Mouse (Mus musculus) G1E-ER4 (cell line): ENCODE data around the gene Gapdh. TPM values are rescaled to one million over a fixed set of nuclear protein-coding genes. Genes with fewer than 3 reads are reported as not detected.

Experiments used
- GATA1 ChIP-seq: IDR thresholded peaks from one replicate; pipeline ENCODE4 v1.8.0; 2012; ENCODE audit warnings: low read length, inconsistent platforms
- polyA plus RNA-seq: library from polyadenylated mRNA; stranded (reverse); fragments of >175 nt; gene quantifications from 2 replicates; pipeline ENCODE4 v1.2.3, GENCODE M21; 2012

Gapdh gene
- polyA plus RNA-seq, 1 experiment: 12,939 TPM

- no peak for TF ChIP-seq GATA1
Observed at GRCm38 (mm10) chr6:125158944-125159492, 7.2 kb downstream of the Gapdh start.

DNA sequence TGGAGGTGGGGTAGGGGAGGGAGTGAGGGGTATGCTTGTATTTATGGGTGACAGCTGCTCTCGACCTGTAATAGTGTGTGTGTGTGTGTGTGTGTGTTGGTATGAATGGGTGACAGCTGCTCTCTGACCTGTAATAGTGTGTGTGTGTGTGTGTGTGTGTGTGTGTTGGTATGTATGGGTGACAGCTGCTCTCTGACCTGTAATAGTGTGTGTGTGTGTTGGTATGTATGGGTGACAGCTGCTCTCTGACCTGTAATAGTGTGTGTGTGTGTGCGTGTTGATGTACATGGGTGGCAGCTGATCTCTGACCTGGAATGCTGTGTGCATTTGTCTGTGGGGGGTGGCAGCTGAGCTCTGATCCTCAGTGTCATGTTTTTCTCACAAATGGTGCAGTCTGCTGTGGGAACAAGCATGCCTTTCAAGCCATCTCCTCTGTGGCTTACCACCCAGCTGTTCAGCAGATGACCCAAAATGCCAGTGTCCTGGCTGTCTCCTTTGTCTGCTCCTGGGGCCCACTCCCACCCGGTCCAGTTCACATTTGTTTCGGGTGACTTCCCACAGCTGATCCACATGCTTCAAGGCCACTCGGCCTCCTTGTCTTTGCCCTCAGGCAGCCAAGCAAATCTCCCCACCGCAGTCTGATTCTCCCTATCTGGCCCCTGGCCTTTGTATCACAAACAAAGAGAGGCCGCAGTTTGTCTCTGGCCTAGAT lies 9.2 kb downstream of the Gapdh start:
- TF ChIP-seq GATA1: no peak

DNA sequence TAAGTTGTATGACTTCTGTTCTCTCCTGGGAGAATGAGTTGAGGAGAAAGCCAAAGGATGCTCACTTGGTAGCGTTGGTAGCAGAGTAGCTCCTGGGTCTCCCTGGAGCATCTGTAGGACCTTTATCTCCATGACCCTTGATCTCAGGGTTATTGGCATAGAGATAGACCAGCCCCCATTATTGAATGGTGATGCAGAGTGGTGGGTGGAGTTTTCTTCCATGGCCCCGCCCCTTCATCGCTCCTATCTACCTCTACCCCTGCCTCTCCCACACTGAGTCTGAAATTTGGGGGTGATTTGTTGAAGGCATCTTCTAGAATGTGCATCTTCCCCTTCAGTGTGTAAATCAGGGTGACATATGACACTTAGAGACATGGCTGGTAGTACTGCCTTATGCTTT lies 9.8 kb downstream of the Gapdh start:
- no peak for TF ChIP-seq GATA1

DNA sequence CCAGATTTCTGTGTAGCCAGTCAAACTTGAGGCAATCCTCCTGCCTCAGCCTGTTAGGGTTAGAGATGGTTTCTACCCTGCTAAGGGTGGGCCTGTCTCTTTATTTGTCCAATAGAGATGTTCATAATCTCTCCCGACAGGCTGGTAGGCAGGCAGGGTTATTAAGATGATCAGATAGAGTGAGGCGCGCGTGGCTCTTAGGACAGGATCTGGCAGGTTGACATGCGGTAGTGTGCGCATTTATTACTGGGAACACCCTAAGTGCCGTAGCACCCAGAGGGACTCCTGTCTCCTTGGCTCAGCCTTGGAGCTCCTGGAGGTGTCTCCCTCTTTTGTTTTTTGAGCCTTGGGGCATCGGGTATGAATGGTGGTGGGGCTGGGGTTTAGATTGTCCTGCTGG lies 11.0 kb downstream of the Gapdh start:
- no peak for TF ChIP-seq GATA1

DNA sequence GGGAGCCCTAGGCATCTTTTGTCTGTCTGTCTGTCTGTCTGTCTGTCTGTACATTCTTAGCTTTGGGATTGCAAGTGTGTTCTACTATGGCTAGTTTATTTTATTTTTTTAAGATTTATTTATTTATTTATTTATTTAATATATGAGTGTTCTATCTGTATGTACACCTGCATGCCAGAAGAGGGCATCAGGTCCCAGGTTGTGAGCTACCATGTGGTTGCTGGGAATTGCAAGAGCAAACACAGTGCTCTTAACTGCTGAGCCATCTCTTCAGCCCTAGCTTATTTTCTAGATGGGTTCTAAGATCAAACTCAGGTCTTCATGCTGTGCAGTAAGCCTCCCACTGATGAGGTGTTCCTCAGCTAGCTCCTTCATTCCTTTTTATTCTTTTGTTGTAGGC lies 11.7 kb downstream of the Gapdh start:
- no peak for TF ChIP-seq GATA1

- no peak for TF ChIP-seq GATA1
Observed at GRCm38 (mm10) chr6:125153682-125154081, 12.6 kb downstream of the Gapdh start.

DNA sequence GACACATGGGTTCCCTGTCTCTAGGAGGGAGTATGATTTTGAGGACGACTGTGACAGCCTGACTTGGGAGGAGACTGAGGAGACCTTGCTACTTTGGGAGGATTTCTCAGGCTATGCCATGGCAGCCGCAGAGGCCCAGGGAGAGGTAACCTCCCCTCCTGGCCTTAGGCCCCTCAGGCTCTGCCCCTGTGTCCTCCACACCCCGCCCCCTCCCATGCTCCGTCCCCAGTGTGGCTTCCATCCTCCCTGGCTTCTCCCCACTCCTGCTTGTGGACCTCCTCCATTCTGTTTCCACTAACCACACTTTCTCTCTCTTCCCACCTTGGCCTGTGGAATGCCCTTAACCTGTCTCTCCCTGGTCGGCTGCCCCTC lies 13.3 kb downstream of the Gapdh start:
- no peak for TF ChIP-seq GATA1

- TF ChIP-seq GATA1: no peak
Observed at GRCm38 (mm10) chr6:125152212-125153017, 13.9 kb downstream of the Gapdh start.

GRCm38 (mm10) chr6:125149569-125149950 lies 16.7 kb downstream of the Gapdh start:
- TF ChIP-seq GATA1: no peak

DNA sequence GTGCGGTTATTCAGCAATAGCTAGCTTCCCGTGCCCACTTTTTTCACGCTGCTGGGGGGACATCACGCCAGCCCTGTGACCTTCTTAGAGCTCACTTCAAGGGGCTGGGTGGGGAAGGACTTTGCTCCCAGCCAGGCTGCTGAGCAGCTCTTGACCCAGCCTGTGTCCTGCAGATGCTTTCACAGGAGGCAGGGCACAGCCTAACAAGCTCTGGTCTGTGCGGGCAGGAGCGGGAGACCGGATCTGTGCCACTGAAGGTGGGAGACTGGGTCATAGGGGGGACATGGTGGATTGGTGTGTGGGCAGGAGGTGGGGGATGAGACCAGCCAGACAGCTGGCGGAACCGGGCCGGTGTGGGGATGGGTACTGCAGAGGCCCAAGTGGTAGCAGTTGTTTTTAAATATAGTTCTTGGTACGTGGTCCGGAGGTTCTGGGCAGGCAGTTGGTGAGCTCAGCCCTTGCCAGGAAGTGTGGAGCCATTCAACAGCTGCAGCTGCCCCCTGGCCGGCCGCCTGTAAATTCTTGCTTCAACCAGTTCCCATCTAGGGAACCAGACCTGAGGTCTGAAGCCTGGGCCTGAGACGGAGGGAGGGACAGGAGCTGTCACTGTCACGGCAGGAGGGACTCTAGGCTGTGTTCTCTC lies 17.2 kb downstream of the Gapdh start:
- TF ChIP-seq GATA1: no peak

DNA sequence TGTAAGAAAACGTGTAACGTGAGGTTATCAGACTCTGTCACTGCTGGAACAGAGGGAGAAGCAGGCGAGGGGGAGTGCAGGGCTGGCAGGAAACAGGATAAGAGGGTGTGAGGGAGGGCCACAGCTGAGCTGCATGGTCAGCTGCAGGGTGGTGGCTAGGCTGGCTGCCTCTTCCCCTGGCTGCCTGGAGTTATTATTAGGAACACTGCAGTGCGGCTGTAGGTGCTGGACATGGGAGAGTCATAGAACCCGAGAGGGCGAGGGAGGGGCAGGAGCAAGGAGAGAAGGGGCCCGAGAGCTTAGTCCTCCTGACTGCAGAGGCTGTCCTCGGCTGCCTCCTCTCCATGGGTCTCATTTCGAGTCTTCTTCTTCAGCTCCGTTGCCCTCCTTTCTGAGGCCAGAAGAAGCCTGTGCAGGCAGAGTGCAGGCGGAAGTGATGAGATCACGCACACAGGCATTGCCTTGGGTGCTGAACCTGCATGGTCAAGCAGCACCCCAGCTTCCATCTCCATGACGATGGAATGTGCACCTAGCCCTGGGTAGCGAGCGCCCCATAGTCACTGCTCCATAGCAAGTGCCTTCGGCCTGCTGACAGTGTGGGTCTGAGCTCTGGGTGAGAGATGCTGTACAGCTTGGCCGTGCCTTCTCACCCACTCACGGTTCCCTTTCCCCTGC lies 17.9 kb downstream of the Gapdh start:
- no peak for TF ChIP-seq GATA1

DNA sequence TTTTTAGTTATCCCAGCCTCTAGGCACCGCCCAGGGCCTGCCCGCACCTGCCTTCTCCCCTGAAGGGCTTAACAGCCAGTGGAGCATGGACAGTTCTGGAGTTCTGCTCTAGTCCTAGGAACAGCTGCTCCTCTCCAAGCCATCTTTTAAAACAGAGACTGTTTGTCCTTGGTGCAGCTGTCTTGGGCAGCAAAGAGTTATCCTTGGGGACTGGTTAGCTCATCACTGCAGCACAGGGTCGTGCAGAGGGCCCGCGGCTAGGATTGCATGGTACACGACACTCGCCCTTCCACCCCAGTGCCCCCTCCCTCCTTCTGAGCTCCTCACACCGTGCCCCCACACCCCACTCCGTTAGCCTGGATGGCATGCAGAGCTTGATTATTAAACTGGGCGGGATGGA lies 18.9 kb downstream of the Gapdh start:
- TF ChIP-seq GATA1: no peak

GRCm38 (mm10) chr6:125146797-125147196 lies 19.5 kb downstream of the Gapdh start:
- TF ChIP-seq GATA1: no peak

- TF ChIP-seq GATA1: no peak
Observed at GRCm38 (mm10) chr6:125146148-125146547, 20.1 kb downstream of the Gapdh start.

- TF ChIP-seq GATA1: no peak
Observed at GRCm38 (mm10) chr6:125145479-125145951, 20.8 kb downstream of the Gapdh start.
